Mouse (Mus musculus): ENCODE results near the gene Arhgap10. TPM values are rescaled to one million over a fixed set of nuclear protein-coding genes. Genes with fewer than 3 reads are reported as not detected.

Gene Arhgap10
- polyA plus RNA-seq, 1 experiment from 2014 or later: 3.9 TPM

- H3K27ac ChIP-seq (ENCODE audit: low read depth): peak overlapping the region; percentile 58
- 44% methylated on average over 12 of the region's 12 CpGs for WGBS (ENCODE audit: insufficient replicate concordance)
- no peaks in the 10 kb centered on the region for H3K9me3 ChIP-seq (ENCODE audit: low read length)
- ATAC-seq (peak; percentile 83), DNase-seq (peak; percentile 19)
- no peak overlapping the region for H3K9ac ChIP-seq (replicated peaks)
- H3K4me3 ChIP-seq (ENCODE audit: low read depth, low read length): no peak overlapping the region
- no peaks in the 10 kb centered on the region for H3K27me3 ChIP-seq (ENCODE audit: insufficient read depth, low read length)
- H3K4me1 ChIP-seq (ENCODE audit: insufficient read depth): peaks cover 16% of the 10 kb centered on the region
- no peak overlapping the region; the same call in 1 of the 2 replicates for H3K4me2 ChIP-seq (ENCODE audit: low read depth, low read length)
- H3K36me3 ChIP-seq (replicated peaks; ENCODE audit: insufficient read depth, low read length): no peaks in the 10 kb centered on the region
- TF ChIP-seq CTCF (IDR thresholded peaks at IDR 0.05; ENCODE audit: low read depth) (no peak), EP300 (IDR thresholded peaks at IDR 0.05; ENCODE audit: low read depth) (no peak)
These were observed 39.4 kb downstream of the Arhgap10 start for GRCm38 (mm10) chr8:77478155-77478912.

GRCm38 (mm10) chr8:77477684-77478083 lies 40.1 kb downstream of the Arhgap10 start:
- no peak for DNase-seq
- 80% methylated on average over 12 of the region's 12 CpGs for WGBS (ENCODE audit: insufficient replicate concordance)
- Histone ChIP-seq H3K4me2 (ENCODE audit: low read depth, low read length) (no peak overlapping the region), H3K36me3 (replicated peaks; ENCODE audit: insufficient read depth, low read length) (no peaks in the 10 kb centered on the region), H3K4me1 (ENCODE audit: insufficient read depth) (peaks cover 15% of the 10 kb centered on the region), H3K27me3 (ENCODE audit: insufficient read depth, low read length) (no peaks in the 10 kb centered on the region), H3K9ac (replicated peaks) (no peak overlapping the region), H3K27ac (ENCODE audit: low read depth) (no peak overlapping the region), H3K4me3 (ENCODE audit: low read depth, low read length) (no peak overlapping the region), H3K9me3 (ENCODE audit: low read length) (no peaks in the 10 kb centered on the region)
- no peak for ATAC-seq
- TF ChIP-seq CTCF (IDR thresholded peaks at IDR 0.05; ENCODE audit: low read depth) (no peak), EP300 (IDR thresholded peaks at IDR 0.05; ENCODE audit: low read depth) (no peak)

- Histone ChIP-seq H3K4me1 (ENCODE audit: insufficient read depth) (peaks cover 12% of the 10 kb centered on the region), H3K9ac (replicated peaks) (no peak overlapping the region), H3K4me2 (ENCODE audit: low read depth, low read length) (no peak overlapping the region), H3K27ac (ENCODE audit: low read depth) (no peak overlapping the region), H3K36me3 (replicated peaks; ENCODE audit: insufficient read depth, low read length) (no peaks in the 10 kb centered on the region), H3K4me3 (ENCODE audit: low read depth, low read length) (no peak overlapping the region), H3K9me3 (ENCODE audit: low read length) (no peaks in the 10 kb centered on the region), H3K27me3 (ENCODE audit: insufficient read depth, low read length) (no peaks in the 10 kb centered on the region)
- DNase-seq (no peak), ATAC-seq (no peak)
- 87% methylated on average over 5 of the region's 5 CpGs for WGBS (ENCODE audit: insufficient replicate concordance)
- TF ChIP-seq CTCF (IDR thresholded peaks at IDR 0.05; ENCODE audit: low read depth): no peak
- TF ChIP-seq EP300 (IDR thresholded peaks at IDR 0.05; ENCODE audit: low read depth): no peak
These were observed 43.1 kb downstream of the Arhgap10 start for GRCm38 (mm10) chr8:77474614-77475013.

GRCm38 (mm10) chr8:77473773-77474172 lies 44.0 kb downstream of the Arhgap10 start:
- ATAC-seq: no peak
- Histone ChIP-seq H3K9me3 (ENCODE audit: low read length) (no peaks in the 10 kb centered on the region), H3K9ac (replicated peaks) (no peak overlapping the region), H3K4me3 (ENCODE audit: low read depth, low read length) (no peak overlapping the region), H3K27me3 (ENCODE audit: insufficient read depth, low read length) (no peaks in the 10 kb centered on the region), H3K27ac (ENCODE audit: low read depth) (no peak overlapping the region), H3K4me2 (ENCODE audit: low read depth, low read length) (no peak overlapping the region), H3K4me1 (ENCODE audit: insufficient read depth) (peaks cover 5% of the 10 kb centered on the region; the same call in 1 of the 2 replicates), H3K36me3 (replicated peaks; ENCODE audit: insufficient read depth, low read length) (no peaks in the 10 kb centered on the region)
- DNase-seq: no peak
- 67% methylated on average over 7 of the region's 7 CpGs for WGBS (ENCODE audit: insufficient replicate concordance)
- TF ChIP-seq CTCF (IDR thresholded peaks at IDR 0.05; ENCODE audit: low read depth): no peak
- no peak for TF ChIP-seq EP300 (IDR thresholded peaks at IDR 0.05; ENCODE audit: low read depth)

- no peak overlapping the region for H3K4me2 ChIP-seq (ENCODE audit: low read depth, low read length)
- no peaks in the 10 kb centered on the region for H3K36me3 ChIP-seq (replicated peaks; ENCODE audit: insufficient read depth, low read length)
- no peak for DNase-seq
- no peaks in the 10 kb centered on the region for H3K9me3 ChIP-seq (ENCODE audit: low read length)
- no peak overlapping the region for H3K4me3 ChIP-seq (ENCODE audit: low read depth, low read length)
- 62% methylated on average over 6 of the region's 6 CpGs for WGBS (ENCODE audit: insufficient replicate concordance)
- TF ChIP-seq EP300 (IDR thresholded peaks at IDR 0.05; ENCODE audit: low read depth) (no peak), CTCF (IDR thresholded peaks at IDR 0.05; ENCODE audit: low read depth) (no peak)
- H3K27ac ChIP-seq (ENCODE audit: low read depth): no peak overlapping the region
- H3K27me3 ChIP-seq (ENCODE audit: insufficient read depth, low read length): no peaks in the 10 kb centered on the region
- H3K9ac ChIP-seq (replicated peaks): no peak overlapping the region
- H3K4me1 ChIP-seq (ENCODE audit: insufficient read depth): 0 out of 2 replicates have a peak, but pooled peaks cover under 1% of the 10 kb centered on the region
- ATAC-seq: no peak
These were observed 44.4 kb downstream of the Arhgap10 start for GRCm38 (mm10) chr8:77473373-77473772.

- H3K4me2 ChIP-seq (ENCODE audit: low read depth, low read length): no peak overlapping the region
- no peaks in the 10 kb centered on the region for H3K9me3 ChIP-seq (ENCODE audit: low read length)
- H3K4me1 ChIP-seq (ENCODE audit: insufficient read depth): no peaks in the 10 kb centered on the region
- WGBS (ENCODE audit: insufficient replicate concordance): 76% methylated on average over 6 of the region's 6 CpGs
- no peaks in the 10 kb centered on the region for H3K27me3 ChIP-seq (ENCODE audit: insufficient read depth, low read length)
- H3K9ac ChIP-seq (replicated peaks): no peak overlapping the region
- no peak overlapping the region for H3K27ac ChIP-seq (ENCODE audit: low read depth)
- DNase-seq (no peak), ATAC-seq (no peak)
- no peak overlapping the region for H3K4me3 ChIP-seq (ENCODE audit: low read depth, low read length)
- no peaks in the 10 kb centered on the region for H3K36me3 ChIP-seq (replicated peaks; ENCODE audit: insufficient read depth, low read length)
- TF ChIP-seq EP300 (IDR thresholded peaks at IDR 0.05; ENCODE audit: low read depth) (no peak), CTCF (IDR thresholded peaks at IDR 0.05; ENCODE audit: low read depth) (no peak)
These were observed 56.4 kb downstream of the Arhgap10 start for GRCm38 (mm10) chr8:77461392-77461791.

All from liver, postnatal 0 days (tissue).